Mouse (Mus musculus) midbrain, embryonic 10.5 days (tissue): Measurements from ENCODE around the gene Rexo4. TPM values are rescaled to one million over a fixed set of nuclear protein-coding genes. Genes with fewer than 3 reads are reported as not detected.

Experiments used
- DNase-seq: peaks from one replicate; pipeline ENCODE4 v3.0.0-alpha.2; 2017; ENCODE audit warnings: low spot score
- H3K27ac ChIP-seq: fragments of 300-500 bp; sonication (generic); replicated peaks from 2 replicates; pipeline ENCODE4 v1.5.1; 2016; ENCODE audit warnings: mild to moderate bottlenecking
- H3K27me3 ChIP-seq: fragments of 300-500 bp; sonication (generic); 2 replicates; pipeline ENCODE4 v1.6.1; 2016; ENCODE audit warnings: low read depth, mild to moderate bottlenecking; ENCODE audit not compliant: poor library complexity, severe bottlenecking
- H3K36me3 ChIP-seq: fragments of 300-500 bp; sonication (generic); 2 replicates; pipeline ENCODE4 v1.6.1; 2016; ENCODE audit warnings: mild to moderate bottlenecking, moderate library complexity
- H3K4me1 ChIP-seq: fragments of 300-500 bp; sonication (generic); 2 replicates; pipeline ENCODE4 v1.6.1; 2016
- H3K4me3 ChIP-seq: fragments of 300-500 bp; sonication (generic); 2 replicates; pipeline ENCODE4 v1.5.1; 2016; ENCODE audit warnings: mild to moderate bottlenecking, moderate library complexity
- H3K9me3 ChIP-seq: fragments of 300-500 bp; sonication (generic); replicated peaks from 2 replicates; pipeline ENCODE4 v1.6.1; 2016; ENCODE audit warnings: mild to moderate bottlenecking
- WGBS: fragments of 180-500 bp; shearing (Covaris S2); methylation state at CpG from one replicate; pipeline ENCODE4 v1.1.7; 2016; 5-methylcytosine and 5-hydroxymethylcytosine counted together
- polyA plus RNA-seq: library from polyadenylated mRNA; unstranded; fragments of >200 nt; fragmentation: Nextera tagmentation; extraction: Ambion mirVana; gene quantifications from 2 replicates; pipeline ENCODE4 v1.2.1, GENCODE M21; 2016

Rexo4 gene
- polyA plus RNA-seq, 1 experiment from 2014 or later = 57.7 TPM

GRCm38 (mm10) chr2:26964724-26965370, 661 bp upstream of the Rexo4 start:
- peaks cover 5% of the 10 kb centered on the region; the same call in 1 of the 2 replicates for H3K9me3 ChIP-seq
- H3K4me1 ChIP-seq = peaks cover 28% of the 10 kb centered on the region
- no peak for DNase-seq
- peaks cover 30% of the 10 kb centered on the region for H3K36me3 ChIP-seq
- WGBS = 20% methylated on average over 14 of the region's 14 CpGs
- no peaks in the 10 kb centered on the region for H3K27me3 ChIP-seq
- peak overlapping the region; percentile 86 for H3K4me3 ChIP-seq
- H3K27ac ChIP-seq = peak overlapping the region; percentile 96

- H3K27me3 ChIP-seq = no peaks in the 10 kb centered on the region
- peaks cover 28% of the 10 kb centered on the region for H3K4me1 ChIP-seq
- 80% methylated on average over 4 of the region's 4 CpGs for WGBS
- no peak for DNase-seq
- no peak overlapping the region for H3K4me3 ChIP-seq
- no peaks in the 10 kb centered on the region for H3K9me3 ChIP-seq
- no peak overlapping the region for H3K27ac ChIP-seq
- peaks cover 68% of the 10 kb centered on the region for H3K36me3 ChIP-seq
Observed at GRCm38 (mm10) chr2:26960756-26961155, 3.4 kb downstream of the Rexo4 start.

- WGBS = 89% methylated on average over 2 of the region's 2 CpGs
- DNase-seq = no peak
- peaks cover 97% of the 10 kb centered on the region for H3K36me3 ChIP-seq
Observed at GRCm38 (mm10) chr2:26957488-26957859, 6.7 kb downstream of the Rexo4 start.

GRCm38 (mm10) chr2:26956811-26957487, 7.2 kb downstream of the Rexo4 start:
- Histone ChIP-seq H3K27ac (no peak overlapping the region), H3K36me3 (peaks cover 97% of the 10 kb centered on the region), H3K4me3 (no peak overlapping the region), H3K4me1 (peaks cover 3% of the 10 kb centered on the region; the same call in 1 of the 2 replicates), H3K27me3 (no peaks in the 10 kb centered on the region), H3K9me3 (no peaks in the 10 kb centered on the region)
- DNase-seq = no peak
- WGBS = 95% methylated on average over 12 of the region's 12 CpGs

More at GRCm38 (mm10) chr2:26957488-26957859, 6.7 kb downstream of the Rexo4 start:
- H3K4me1 ChIP-seq = peaks cover 8% of the 10 kb centered on the region; the same call in 1 of the 2 replicates
- no peaks in the 10 kb centered on the region for H3K27me3 ChIP-seq
- no peaks in the 10 kb centered on the region for H3K9me3 ChIP-seq
- no peak overlapping the region for H3K4me3 ChIP-seq
- H3K27ac ChIP-seq = no peak overlapping the region

- H3K27me3 ChIP-seq = no peaks in the 10 kb centered on the region
- peaks cover 97% of the 10 kb centered on the region for H3K36me3 ChIP-seq
- no peak overlapping the region for H3K4me3 ChIP-seq
- 98% methylated on average over 2 of the region's 2 CpGs for WGBS
- no peak overlapping the region for H3K27ac ChIP-seq
- no peaks in the 10 kb centered on the region for H3K4me1 ChIP-seq
- no peak for DNase-seq
- no peaks in the 10 kb centered on the region for H3K9me3 ChIP-seq
Observed at GRCm38 (mm10) chr2:26954735-26955395, 9.3 kb downstream of the Rexo4 start.

GRCm38 (mm10) chr2:26952866-26953265, 11.3 kb downstream of the Rexo4 start:
- WGBS = 91% methylated on average over 8 of the region's 8 CpGs
- no peak for DNase-seq
- no peaks in the 10 kb centered on the region for H3K27me3 ChIP-seq
- no peaks in the 10 kb centered on the region for H3K9me3 ChIP-seq
- H3K4me3 ChIP-seq = no peak overlapping the region
- H3K36me3 ChIP-seq = peaks cover 92% of the 10 kb centered on the region
- H3K27ac ChIP-seq = no peak overlapping the region
- H3K4me1 ChIP-seq = no peaks in the 10 kb centered on the region

GRCm38 (mm10) chr2:26952193-26952592, 12.0 kb downstream of the Rexo4 start:
- Histone ChIP-seq H3K4me1 (no peaks in the 10 kb centered on the region), H3K27me3 (no peaks in the 10 kb centered on the region), H3K9me3 (no peaks in the 10 kb centered on the region), H3K27ac (no peak overlapping the region), H3K4me3 (no peak overlapping the region), H3K36me3 (peaks cover 85% of the 10 kb centered on the region)
- DNase-seq = no peak
- WGBS = 93% methylated on average over 4 of the region's 4 CpGs

GRCm38 (mm10) chr2:26951346-26951905, 12.8 kb downstream of the Rexo4 start:
- no peaks in the 10 kb centered on the region for H3K4me1 ChIP-seq
- DNase-seq = no peak
- peaks cover 80% of the 10 kb centered on the region for H3K36me3 ChIP-seq
- no peak overlapping the region for H3K4me3 ChIP-seq
- H3K27me3 ChIP-seq = no peaks in the 10 kb centered on the region
- 88% methylated on average over 8 of the region's 8 CpGs for WGBS
- no peak overlapping the region for H3K27ac ChIP-seq
- H3K9me3 ChIP-seq = no peaks in the 10 kb centered on the region

- Histone ChIP-seq H3K36me3 (peaks cover 70% of the 10 kb centered on the region), H3K27me3 (no peaks in the 10 kb centered on the region), H3K4me1 (no peaks in the 10 kb centered on the region), H3K9me3 (no peaks in the 10 kb centered on the region), H3K4me3 (no peak overlapping the region), H3K27ac (no peak overlapping the region)
- no peak for DNase-seq
- WGBS = 85% methylated on average over 2 of the region's 2 CpGs
Observed at GRCm38 (mm10) chr2:26950411-26950810, 13.8 kb downstream of the Rexo4 start.

GRCm38 (mm10) chr2:26943253-26943652, 20.9 kb downstream of the Rexo4 start:
- DNase-seq = no peak
- H3K4me1 ChIP-seq = no peaks in the 10 kb centered on the region
- H3K27ac ChIP-seq = no peak overlapping the region
- no peaks in the 10 kb centered on the region for H3K27me3 ChIP-seq
- no peak overlapping the region for H3K4me3 ChIP-seq
- WGBS = 86% methylated on average over 3 of the region's 3 CpGs
- H3K9me3 ChIP-seq = no peaks in the 10 kb centered on the region
- H3K36me3 ChIP-seq = 0 out of 2 replicates have a peak, but pooled peaks cover 2% of the 10 kb centered on the region

- no peaks in the 10 kb centered on the region for H3K4me1 ChIP-seq
- H3K27ac ChIP-seq = no peak overlapping the region
- no peak for DNase-seq
- H3K36me3 ChIP-seq = no peaks in the 10 kb centered on the region
- H3K4me3 ChIP-seq = no peak overlapping the region
- H3K9me3 ChIP-seq = no peaks in the 10 kb centered on the region
- H3K27me3 ChIP-seq = no peaks in the 10 kb centered on the region
- WGBS = 52% methylated on average over 5 of the region's 5 CpGs
Observed at GRCm38 (mm10) chr2:26941539-26941938, 22.6 kb downstream of the Rexo4 start.

- peaks cover 2% of the 10 kb centered on the region for H3K36me3 ChIP-seq
- 84% methylated on average over 1 of the region's 1 CpGs for WGBS
- peaks cover 21% of the 10 kb centered on the region for H3K4me1 ChIP-seq
- H3K27me3 ChIP-seq = no peaks in the 10 kb centered on the region
- no peak for DNase-seq
- H3K9me3 ChIP-seq = no peaks in the 10 kb centered on the region
- no peak overlapping the region for H3K4me3 ChIP-seq
- H3K27ac ChIP-seq = no peak overlapping the region
Observed at GRCm38 (mm10) chr2:26936425-26936824, 27.8 kb downstream of the Rexo4 start.
